ENCODE assay signal across 8 mouse cellular contexts in the genomic region with DNA sequence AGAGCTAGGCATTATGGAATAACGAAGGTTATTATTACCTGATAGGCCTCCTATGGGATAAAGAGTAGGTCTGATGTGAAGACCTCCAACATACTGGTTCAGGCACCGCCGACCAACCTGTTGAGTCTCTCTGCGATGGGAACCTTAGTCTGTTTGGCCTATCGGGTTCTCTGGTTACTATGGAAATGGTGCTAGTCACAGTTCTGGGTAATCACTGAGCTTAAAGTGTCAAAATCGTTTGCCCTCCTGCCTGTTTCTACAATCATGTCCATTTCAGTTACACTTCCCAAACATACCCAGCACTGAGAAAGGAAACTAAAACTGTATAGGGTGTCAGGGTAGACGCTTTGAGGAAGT. TPM values are rescaled to one million over a fixed set of nuclear protein-coding genes. Genes with fewer than 3 reads are reported as not detected.
DNase-seq lines count a peak whose midpoint lies in the region; ATAC-seq and TF ChIP-seq lines count a peak whose summit lies in the region.

No protein-coding gene starts in this region.

- TF ChIP-seq CTCF in heart, adult 2 months (IDR thresholded peaks at IDR 0.05): no peak
- TF ChIP-seq CTCF in spleen, adult 2 months (IDR thresholded peaks at IDR 0.05; ENCODE audit: extremely low read depth, insufficient read depth, insufficient read length, insufficient replicate concordance): no peak

- peaks cover 2% of the 10 kb centered on the region for H3K36me3 ChIP-seq in heart, adult 2 months (ENCODE audit: control insufficient read depth, insufficient read depth, low read length)
- no peaks in the 10 kb centered on the region; the same call in 1 of the 2 replicates for H3K36me3 ChIP-seq in spleen, adult 2 months (ENCODE audit: control insufficient read depth, insufficient read depth, low read length)
- no peaks in the 10 kb centered on the region; the same call in 1 of the 2 replicates for H3K36me3 ChIP-seq in heart, embryonic 15.5 days

- H3K4me2 ChIP-seq in heart, embryonic 15.5 days: peak overlapping the region; percentile 55

- intact Hi-C loops in heart, adult 2 months (cut with DNase I): no loop called here
- intact Hi-C loops in heart, postnatal 14 days (cut with DNase I): loop anchor here (5.0 kb wide), 1 partner anchor 59 kb away; no protein-coding TSS in a partner anchor

- TF ChIP-seq EP300 in heart, adult 2 months (IDR thresholded peaks at IDR 0.05; ENCODE audit: insufficient read depth, low read depth, low read length): no peak

- peak overlapping the region; percentile 92 for H3K27ac ChIP-seq in heart, adult 2 months
- peak overlapping the region; percentile 97 for H3K27ac ChIP-seq in spleen, adult 2 months (ENCODE audit: insufficient read depth, low read length)
- peak overlapping the region; percentile 84 for H3K27ac ChIP-seq in heart, embryonic 15.5 days

- DNase-seq in heart, adult 2 months: no peak
- DNase-seq in heart, postnatal 14 days: no peak
- DNase-seq in spleen, adult 2 months (ENCODE audit: low read depth in 1 of 2, low spot score in 2 of 2): no peak
- no peak for DNase-seq in spleen, postnatal 36 days (ENCODE audit: low spot score in 2 of 2)
- peak; percentile 1 for DNase-seq in lung, postnatal 14 days
- no peak for DNase-seq in natural killer cell, adult 2 months (ENCODE audit: low spot score in 2 of 2)

- no peaks in the 10 kb centered on the region for H3K27me3 ChIP-seq in heart, adult 2 months (ENCODE audit: control insufficient read depth, insufficient read depth, low read length)
- no peaks in the 10 kb centered on the region for H3K27me3 ChIP-seq in spleen, adult 2 months (ENCODE audit: control insufficient read depth, insufficient read depth, low read length)
- H3K27me3 ChIP-seq in heart, embryonic 15.5 days: no peaks in the 10 kb centered on the region

- TF ChIP-seq POLR2A in heart, adult 2 months (IDR thresholded peaks at IDR 0.05; ENCODE audit: insufficient read depth, low read depth, low read length): no peak
- TF ChIP-seq POLR2A in spleen, adult 2 months (IDR thresholded peaks at IDR 0.05; ENCODE audit: low read depth, low read length): no peak

- ATAC-seq in heart, embryonic 15.5 days (replicated peaks; ENCODE audit: insufficient number of reproducible peaks, insufficient read depth, low FRiP score, low read depth): no peak
- no peak for ATAC-seq in activated CD4-positive, CD25-positive, alpha-beta regulatory T cell, adult 4 months

- 36% methylated on average over 7 of the region's 7 CpGs for WGBS in heart, adult 2 months
- 33% methylated on average over 7 of the region's 7 CpGs for WGBS in spleen, adult 2 months
- WGBS in heart, embryonic 15.5 days: 30% methylated on average over 7 of the region's 7 CpGs

- no peaks in the 10 kb centered on the region; the same call in 1 of the 2 replicates for H3K4me1 ChIP-seq in heart, adult 2 months (ENCODE audit: control insufficient read depth, insufficient read depth, low read length)
- no peaks in the 10 kb centered on the region; the same call in 1 of the 2 replicates for H3K4me1 ChIP-seq in spleen, adult 2 months (ENCODE audit: control insufficient read depth, insufficient read depth, insufficient read length)
- 0 out of 2 replicates have a peak, but pooled peaks cover 6% of the 10 kb centered on the region for H3K4me1 ChIP-seq in heart, embryonic 15.5 days (replicated peaks)

- H3K9ac ChIP-seq in heart, adult 2 months (ENCODE audit: low read depth, low read length): peak overlapping the region; percentile 76
- H3K9ac ChIP-seq in heart, embryonic 15.5 days: 0 out of 2 replicates have a peak overlapping the region, but pooled peaks have one; percentile 28

- no peaks in the 10 kb centered on the region for H3K79me2 ChIP-seq in heart, adult 2 months (replicated peaks; ENCODE audit: control insufficient read depth, insufficient read depth, low read length)

- H3K9me3 ChIP-seq in heart, embryonic 15.5 days (replicated peaks): no peaks in the 10 kb centered on the region

- peak overlapping the region; percentile 70 for H3K4me3 ChIP-seq in heart, adult 2 months
- H3K4me3 ChIP-seq in spleen, adult 2 months (ENCODE audit: extremely low read depth, insufficient read depth, insufficient read length): peak overlapping the region; percentile 64
- H3K4me3 ChIP-seq in heart, embryonic 15.5 days: peak overlapping the region; percentile 74

RNA-seq across cellular contexts. Expression of a gene that starts 0.4 kb away (rescaled TPM):
- total RNA-seq in heart, adult 2 months (2021): 10 to 100 TPM; 57.6 to 70.9 TPM
- polyA plus RNA-seq in heart, adult 2 months (2012; rRNA removed): 46.7 and 83.4 TPM in 2 replicates
- total RNA-seq in heart, postnatal 14 days (2021): 100 to 1,000 TPM in 1 of 2 experiments, 10 to 100 TPM in 1; 80.4 to 108 TPM
- 66.2 and 66.3 TPM in 2 replicates for polyA plus RNA-seq in spleen, adult 2 months (2012; rRNA removed)
- 209 and 253 TPM in 2 replicates for polyA plus RNA-seq in heart, embryonic 15.5 days (2015; fragmentation: Nextera tagmentation; extraction: Ambion mirVana)
- 100 to 1,000 TPM; 322 to 342 TPM for polyA plus RNA-seq in activated CD4-positive, CD25-positive, alpha-beta regulatory T cell, adult 4 months (2017; shearing (Covaris generic))

RNA-seq across cellular contexts. Expression of a gene that starts 8.1 kb away (rescaled TPM):
- 10 to 100 TPM; 13.3 to 15.9 TPM for total RNA-seq in heart, adult 2 months (2021)
- 18.7 and 36.5 TPM in 2 replicates for polyA plus RNA-seq in heart, adult 2 months (2012; rRNA removed)
- total RNA-seq in heart, postnatal 14 days (2021): 10 to 100 TPM; 18.5 to 19.0 TPM
- polyA plus RNA-seq in spleen, adult 2 months (2012; rRNA removed): 15.9 and 16.3 TPM in 2 replicates
- polyA plus RNA-seq in heart, embryonic 15.5 days (2015; fragmentation: Nextera tagmentation; extraction: Ambion mirVana): 22.1 and 24.6 TPM in 2 replicates
- polyA plus RNA-seq in activated CD4-positive, CD25-positive, alpha-beta regulatory T cell, adult 4 months (2017; shearing (Covaris generic)): 10 to 100 TPM in 1 of 2 experiments, 1 to 10 TPM in 1; 9.2 to 15.3 TPM

RNA-seq across cellular contexts. Expression of a gene that starts 20.1 kb away (rescaled TPM):
- total RNA-seq in heart, adult 2 months (2021): 100 to 1,000 TPM; 157 to 183 TPM
- polyA plus RNA-seq in heart, adult 2 months (2012; rRNA removed): 194 and 335 TPM in 2 replicates
- total RNA-seq in heart, postnatal 14 days (2021): 100 to 1,000 TPM; 204 to 235 TPM
- polyA plus RNA-seq in spleen, adult 2 months (2012; rRNA removed): 0.14 and 0.54 TPM in 2 replicates
- 77.1 and 88.5 TPM in 2 replicates for polyA plus RNA-seq in heart, embryonic 15.5 days (2015; fragmentation: Nextera tagmentation; extraction: Ambion mirVana)
- polyA plus RNA-seq in activated CD4-positive, CD25-positive, alpha-beta regulatory T cell, adult 4 months (2017; shearing (Covaris generic)): 1 to 10 TPM in 1 of 2 experiments, under 1 TPM in 1; 0.61 to 1.0 TPM

RNA-seq across cellular contexts. Expression of a gene that starts 52.6 kb away (rescaled TPM):
- total RNA-seq in heart, adult 2 months (2021): not detected
- 0.12 and 0.56 TPM in 2 replicates for polyA plus RNA-seq in heart, adult 2 months (2012; rRNA removed)
- not detected for total RNA-seq in heart, postnatal 14 days (2021)
- 2.8 and 4.2 TPM in 2 replicates for polyA plus RNA-seq in spleen, adult 2 months (2012; rRNA removed)
- 0.21 and 0.91 TPM in 2 replicates for polyA plus RNA-seq in heart, embryonic 15.5 days (2015; fragmentation: Nextera tagmentation; extraction: Ambion mirVana)
- polyA plus RNA-seq in activated CD4-positive, CD25-positive, alpha-beta regulatory T cell, adult 4 months (2017; shearing (Covaris generic)): not detected

Comparison
In these comparisons a context has a peak if more than half of its experiments do, and no peak if none do; other contexts are left out.
1. RNA of a gene that starts 20.1 kb away (polyA plus RNA-seq): 194 to 335 TPM in heart, adult 2 months and 77.1 to 88.5 TPM in heart, embryonic 15.5 days; 0.61 to 1.0 TPM in activated CD4-positive, CD25-positive, alpha-beta regulatory T cell, adult 4 months and 0.14 to 0.54 TPM in spleen, adult 2 months; every median in the first group is over 10 times any median in the second.
2. Peak in every context shown above with its lines, with median percentiles within 50 percentile points of each other: H3K27ac ChIP-seq and H3K4me3 ChIP-seq.